Mouse (Mus musculus): Measurements from ENCODE around the gene Cemip.
A peak's percentile ranks its signal among the peaks of the same experiment; 100 is the strongest.

Cemip gene

DNA sequence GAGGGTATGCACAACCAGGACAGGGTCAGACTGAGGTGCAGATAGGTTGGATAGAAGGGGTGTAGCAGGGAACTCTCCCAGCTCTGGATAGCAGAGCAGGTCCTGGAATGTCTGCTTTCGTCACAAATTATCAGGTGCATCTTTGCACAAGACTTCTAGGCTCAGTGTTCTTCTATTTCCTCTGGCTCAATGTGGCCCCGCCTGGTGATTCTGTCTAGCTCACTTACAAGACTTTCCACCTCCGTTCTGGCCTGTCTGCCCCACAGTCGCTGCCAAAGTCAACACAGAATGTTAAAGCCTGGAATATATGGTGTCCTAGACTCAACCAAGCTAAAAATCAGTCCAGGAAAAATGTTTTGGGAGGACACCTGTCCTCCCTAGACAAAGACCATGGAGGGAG, 57.9 kb downstream of the Cemip start:
- DNase-seq (ENCODE audit: low read depth, low spot score) = no peak

DNA sequence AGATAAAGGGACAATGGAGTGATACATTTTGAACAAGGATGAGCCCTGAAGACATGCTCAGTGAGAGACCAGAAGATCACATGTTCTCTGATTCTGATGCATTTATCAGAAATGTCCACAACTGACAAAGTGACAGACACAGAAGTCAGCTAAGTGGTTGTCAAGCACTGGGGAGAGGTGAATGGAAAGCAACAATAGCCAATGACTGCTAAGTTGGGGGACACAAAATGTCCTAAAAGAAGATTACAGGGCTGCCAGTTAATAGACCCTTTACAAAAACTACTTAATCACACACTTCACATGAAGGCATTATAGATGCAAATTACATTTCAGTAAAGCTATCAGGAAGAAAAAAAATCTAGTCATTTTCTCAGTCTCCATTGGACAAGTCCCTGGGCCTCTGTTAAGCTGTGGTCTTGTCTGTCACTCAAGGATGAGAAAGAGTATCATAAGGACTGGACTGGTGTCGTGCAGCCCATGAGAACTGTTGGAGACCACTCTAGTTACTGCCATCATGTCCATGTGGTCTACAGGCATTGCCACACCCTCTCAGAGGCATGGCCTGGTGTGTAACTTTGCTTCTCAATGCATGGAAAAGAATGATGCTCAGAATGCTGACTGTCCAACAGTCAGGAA, 59.2 kb downstream of the Cemip start:
- DNase-seq (ENCODE audit: low read depth, low spot score) = no peak

DNA sequence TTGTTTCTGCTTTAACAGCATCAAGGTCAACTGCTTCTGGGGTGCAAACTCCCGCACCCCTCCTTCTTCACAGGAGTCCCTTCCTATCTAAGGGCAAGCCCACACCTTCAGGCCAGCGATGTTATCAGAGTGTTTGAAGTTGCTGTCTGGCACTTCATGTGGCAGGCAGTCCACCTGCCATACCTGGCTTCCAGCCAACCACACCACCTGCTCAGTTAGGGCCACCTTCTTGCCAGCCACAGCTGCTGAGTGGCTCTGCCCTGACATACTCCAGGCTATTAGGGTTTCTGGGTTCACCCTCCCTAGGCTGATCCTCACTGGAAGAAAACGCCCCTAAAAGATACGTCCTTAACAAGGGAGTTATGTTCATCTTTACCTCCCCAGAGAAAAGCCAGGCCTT, 60.2 kb downstream of the Cemip start:
- no peak for DNase-seq (ENCODE audit: low read depth, low spot score)

DNA sequence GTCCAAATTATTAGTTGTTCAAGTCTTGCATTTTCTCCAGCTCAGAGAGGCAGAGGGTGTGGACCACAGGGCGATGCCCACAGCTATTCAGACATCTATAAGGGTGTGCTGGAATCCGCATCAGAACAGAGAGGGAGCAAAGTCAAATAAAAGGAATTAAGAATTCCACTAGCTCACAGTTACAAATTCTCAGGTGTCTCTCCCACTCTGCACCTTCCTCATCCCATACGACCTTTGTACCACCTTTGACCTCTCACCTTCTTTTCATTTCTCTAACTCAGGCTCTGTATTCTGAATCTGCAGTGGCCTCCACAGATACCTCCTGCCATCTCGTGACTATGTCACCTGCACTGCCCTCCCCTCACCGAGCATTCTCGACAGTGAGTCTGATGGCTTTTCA, 62.8 kb downstream of the Cemip start:
- DNase-seq (ENCODE audit: low read depth, low spot score) = peak; percentile 57

DNA sequence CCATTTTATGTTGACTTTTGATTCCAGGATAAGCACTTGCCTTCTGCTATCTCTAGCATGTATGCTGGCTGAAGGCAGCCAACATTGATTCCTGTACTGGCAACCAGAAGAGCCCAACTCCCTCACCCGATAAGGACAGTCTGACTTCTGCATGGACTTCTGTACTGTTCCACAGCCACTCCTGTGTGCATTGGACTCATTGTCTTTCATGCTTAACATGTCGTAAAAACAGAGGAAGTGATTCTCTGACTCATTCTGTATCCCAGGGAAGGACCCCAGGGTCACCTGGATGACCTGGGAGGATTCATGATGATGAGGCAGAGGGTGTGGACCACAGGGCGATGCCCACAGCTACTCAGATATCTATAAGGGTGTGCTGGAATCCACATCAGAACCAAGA, 63.8 kb downstream of the Cemip start:
- DNase-seq (ENCODE audit: low read depth, low spot score) = peak; percentile 15

DNA sequence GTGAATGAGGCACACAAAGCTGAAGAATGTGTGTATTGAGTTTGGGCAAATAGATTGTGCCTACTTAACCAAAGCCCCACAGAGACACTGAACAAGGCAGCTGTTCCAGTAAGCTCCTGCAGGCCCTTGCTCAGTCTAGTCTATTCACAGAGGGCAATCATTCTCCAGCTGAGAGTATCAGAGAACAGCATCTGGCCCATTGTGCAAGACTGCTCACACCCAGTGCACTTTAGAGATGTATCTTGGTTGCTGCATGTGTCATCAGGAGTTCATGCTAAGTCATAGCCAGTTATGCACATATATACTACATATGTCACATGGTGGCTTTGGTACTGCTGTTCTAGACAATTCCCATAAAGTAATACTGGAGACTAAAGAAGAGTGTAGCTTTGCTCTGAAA, 66.9 kb downstream of the Cemip start:
- DNase-seq (ENCODE audit: low read depth, low spot score) = no peak

DNA sequence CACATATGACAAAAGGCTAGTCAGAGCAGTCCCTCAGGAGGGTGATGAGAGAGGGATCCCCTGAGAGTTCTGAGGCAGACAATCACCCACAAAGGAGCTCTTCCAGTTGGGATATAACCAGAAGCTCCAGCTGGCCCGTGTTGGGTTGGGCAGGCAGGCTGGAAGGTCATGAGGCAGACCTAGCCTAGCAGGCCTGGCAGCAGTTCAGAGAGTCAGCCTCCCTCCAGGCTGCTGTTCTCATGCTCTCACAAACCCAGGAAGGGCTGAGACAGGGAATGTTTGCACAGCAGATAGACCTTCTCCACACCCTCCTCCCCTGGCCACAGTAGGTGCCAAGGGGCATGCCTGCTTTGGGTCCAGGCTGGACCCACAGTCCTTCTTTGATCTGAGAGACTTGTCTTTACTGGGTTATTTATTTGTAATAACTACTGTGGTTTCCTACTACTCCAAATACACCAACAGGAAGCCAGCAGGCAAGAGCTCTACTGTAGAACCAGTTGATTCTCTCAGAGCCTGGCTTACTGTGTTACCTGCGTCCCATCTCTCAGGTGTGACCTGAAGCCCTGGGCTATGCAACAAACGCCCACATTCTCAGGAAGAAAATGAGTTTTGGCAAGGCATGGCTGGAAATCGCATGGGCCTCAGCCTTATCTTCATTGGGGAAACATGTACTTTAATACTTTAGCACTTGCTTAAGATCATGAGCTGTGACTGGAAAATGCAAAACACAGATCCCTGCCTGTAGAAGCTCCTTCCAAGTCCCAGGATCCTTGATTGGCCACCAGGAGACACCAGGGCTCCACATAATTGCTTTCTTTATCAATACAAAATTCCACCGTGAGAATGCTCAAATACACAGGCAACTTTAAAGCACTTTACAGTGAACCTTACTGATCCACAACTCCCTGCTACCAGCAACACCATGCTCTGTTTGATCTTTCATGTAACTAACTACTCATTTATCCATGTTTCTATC, 67.7 kb downstream of the Cemip start:
- DNase-seq (ENCODE audit: low read depth, low spot score) = no peak

DNA sequence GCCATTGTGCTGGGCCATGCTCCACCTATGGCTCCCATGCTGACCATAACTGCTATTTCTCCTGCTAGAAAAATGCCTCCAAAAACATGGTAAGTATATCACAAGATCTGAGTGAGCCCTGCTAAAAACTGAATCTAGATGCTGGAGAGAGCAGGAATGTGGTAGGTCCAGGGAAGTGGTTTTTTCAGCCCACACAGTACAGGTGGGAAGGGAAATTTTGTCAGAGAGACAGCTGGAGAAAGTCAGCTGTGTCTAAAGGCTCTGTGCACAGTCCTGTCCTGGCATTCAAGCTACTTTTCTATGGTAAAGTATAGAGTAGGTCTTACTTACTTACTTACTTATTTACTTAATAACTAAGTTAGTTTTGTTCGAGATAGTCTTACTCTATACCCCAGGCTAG, 71.3 kb downstream of the Cemip start:
- DNase-seq (ENCODE audit: low read depth, low spot score) = no peak

DNA sequence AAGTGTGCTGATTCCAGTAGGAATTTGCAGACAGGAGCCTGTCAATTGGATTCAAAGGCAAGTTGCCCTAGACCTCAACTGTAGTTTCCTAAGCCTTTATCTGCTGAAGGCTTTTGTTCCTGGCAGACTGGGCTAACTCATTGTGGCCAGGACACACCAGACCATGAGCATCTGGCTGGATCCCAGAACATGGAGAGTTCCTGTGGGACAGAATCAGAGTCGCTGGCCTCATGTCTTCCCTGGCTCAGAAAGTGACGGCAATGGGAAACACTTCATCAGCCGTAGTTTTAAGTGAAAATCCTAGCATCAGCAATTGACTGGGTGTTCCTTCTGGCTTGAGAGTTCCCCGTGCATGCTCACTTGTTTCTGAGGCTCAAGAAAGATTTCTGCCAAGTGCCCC, 72.6 kb downstream of the Cemip start:
- DNase-seq (ENCODE audit: low read depth, low spot score) = no peak

DNA sequence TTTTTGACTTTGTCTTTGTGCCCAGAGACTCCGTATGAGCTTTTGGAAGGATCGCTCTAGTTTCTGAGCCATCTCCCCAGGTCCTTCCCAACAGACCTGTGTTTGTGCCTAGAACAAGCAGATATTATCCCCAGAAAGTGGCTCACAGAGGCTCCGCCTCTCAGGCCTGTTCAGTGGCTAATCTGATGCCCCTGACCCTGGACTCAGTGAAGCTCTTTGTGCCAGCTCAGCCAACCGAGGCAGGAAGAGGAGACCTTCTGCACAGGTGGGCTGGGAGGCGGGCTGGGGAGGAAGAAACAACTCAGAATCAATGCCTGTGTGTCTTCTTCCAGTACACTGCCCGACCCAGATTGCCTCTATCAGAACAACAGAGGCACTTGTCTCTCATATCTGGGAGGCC, 81.9 kb downstream of the Cemip start:
- DNase-seq (ENCODE audit: low read depth, low spot score) = no peak

DNA sequence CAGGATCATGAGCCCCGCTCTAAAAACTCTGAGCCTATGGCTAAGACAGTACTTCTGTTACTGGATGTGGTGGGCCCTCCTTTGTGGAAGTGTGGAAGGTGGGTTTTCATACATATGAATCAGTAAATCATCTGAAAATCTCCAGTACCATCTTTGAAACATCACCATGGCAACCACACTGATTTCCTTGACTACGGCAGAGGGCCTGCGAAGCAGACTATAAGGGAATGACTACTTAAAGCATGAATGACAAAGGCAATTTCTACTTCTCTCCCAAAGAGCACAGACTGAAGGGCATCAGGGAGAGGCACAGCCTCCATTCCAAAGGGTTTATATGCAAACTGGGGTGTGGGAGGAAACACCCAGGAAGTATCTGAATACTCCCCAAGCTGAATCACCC, 84.8 kb downstream of the Cemip start:
- DNase-seq (ENCODE audit: low read depth, low spot score) = peak; percentile 85

DNA sequence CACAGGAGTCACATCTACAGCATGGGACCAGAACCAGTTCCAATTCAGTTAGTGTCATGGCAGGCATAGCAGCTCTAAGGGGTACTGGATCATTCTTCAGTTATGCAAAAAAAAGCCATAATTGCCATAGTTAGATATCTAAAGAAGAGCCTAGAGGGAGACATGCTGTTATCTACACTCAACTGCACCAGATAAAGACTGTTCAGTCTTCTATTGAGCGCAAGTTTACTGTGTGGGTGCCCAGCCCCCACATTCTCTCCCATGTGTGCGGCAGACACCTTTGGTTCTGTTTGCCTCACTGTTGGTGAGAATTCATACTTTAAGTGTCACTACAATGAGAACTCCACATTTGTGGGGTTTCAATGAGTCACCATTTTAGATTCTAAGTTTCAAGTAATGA, 85.6 kb downstream of the Cemip start:
- DNase-seq (ENCODE audit: low read depth, low spot score) = no peak

DNA sequence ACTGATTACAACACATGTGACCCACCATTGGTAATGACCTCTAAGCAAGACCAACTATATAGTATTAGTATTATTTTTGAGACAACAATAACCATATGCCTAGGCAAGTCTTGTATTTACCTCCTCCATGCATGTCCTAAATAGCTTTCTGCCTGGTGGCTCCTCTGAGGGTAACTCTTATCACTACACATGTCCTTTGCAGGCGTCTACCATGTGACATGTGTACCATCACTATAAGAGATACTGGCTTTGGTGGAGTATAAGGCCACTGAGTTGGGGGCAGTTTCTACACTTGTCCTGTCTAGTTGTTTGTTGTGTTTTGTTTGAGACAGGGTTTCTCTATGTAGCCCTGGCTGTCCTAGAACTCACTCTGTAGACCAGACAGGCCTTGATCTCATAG, 86.7 kb downstream of the Cemip start:
- no peak for DNase-seq (ENCODE audit: low read depth, low spot score)

DNA sequence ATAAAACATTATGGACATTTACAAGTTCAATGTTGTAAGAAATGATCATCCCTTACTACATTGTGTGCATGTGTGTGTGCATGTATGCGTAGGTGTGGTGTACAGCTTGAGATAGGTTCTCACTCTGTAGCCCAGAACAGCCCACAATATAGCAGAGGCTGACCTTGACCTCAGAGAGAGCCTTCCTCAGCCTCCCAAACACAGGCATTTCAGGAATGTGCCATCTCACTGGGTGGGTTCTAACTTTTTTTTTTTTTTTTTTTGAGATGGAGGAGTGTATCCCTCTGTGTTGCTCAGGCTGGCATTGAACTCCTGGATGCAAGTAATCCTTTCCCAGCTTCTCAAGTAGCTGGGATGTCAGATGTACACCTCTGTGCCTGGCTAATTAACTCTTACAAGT, 92.0 kb downstream of the Cemip start:
- peak; percentile 95 for DNase-seq (ENCODE audit: low read depth, low spot score)

DNA sequence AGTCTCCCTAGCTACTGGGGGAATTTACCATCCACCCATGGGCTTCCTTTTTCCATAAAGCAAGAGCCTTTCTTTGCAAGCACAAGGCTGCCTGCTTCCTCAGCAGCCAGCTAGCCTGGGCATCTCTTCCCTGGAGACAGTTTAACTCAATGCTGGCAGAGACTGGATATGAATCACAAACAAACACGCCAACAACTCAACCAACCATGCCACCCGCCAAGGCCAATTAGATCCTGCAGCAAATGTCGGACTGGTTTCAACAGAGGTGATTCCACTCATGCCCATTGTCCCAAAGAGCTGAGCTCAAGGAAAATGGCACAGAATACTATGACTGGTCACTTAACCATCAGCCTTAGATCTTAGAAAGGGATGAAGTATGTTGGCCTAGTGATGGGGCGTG, 97.0 kb downstream of the Cemip start:
- DNase-seq (ENCODE audit: low read depth, low spot score) = peak; percentile 33

DNA sequence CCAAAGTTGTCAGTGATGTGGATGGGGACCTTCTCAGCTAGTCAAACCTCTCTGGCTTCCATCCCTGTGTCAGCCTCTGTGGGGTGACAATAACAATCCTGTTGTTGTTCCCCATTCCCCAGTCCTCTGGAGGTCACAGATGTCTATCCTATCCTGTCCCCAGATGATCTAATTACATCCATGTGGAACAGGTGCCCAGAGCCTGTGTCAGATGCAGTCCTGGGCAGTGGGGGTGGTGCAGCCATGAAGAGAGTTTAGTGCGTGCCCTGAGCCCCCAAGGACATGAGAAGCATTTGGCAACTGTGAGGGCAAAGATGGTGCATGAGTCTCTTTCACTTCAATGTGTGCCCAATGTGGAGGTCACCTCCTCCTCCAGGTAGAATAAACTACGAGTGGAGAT, 100.6 kb downstream of the Cemip start:
- no peak for DNase-seq (ENCODE audit: low read depth, low spot score)

DNA sequence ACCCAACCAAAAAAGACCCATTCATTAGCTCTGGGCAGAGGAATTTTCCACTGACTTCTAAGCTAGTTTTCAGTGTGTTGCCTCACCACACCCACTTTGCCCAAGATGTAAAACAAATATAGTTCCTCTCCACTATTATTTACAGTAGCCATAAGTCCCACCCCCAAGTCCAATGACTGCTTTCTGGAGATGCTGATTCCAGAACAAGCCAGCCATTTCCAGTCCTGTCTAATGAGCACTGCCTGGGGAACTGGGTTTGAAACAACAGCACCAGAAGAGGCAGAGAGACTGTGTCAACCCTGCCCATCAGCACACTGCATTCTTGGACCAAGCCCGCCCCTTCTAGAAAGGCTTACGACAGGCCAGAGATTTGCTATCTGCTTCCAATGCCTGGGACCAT, 103.7 kb downstream of the Cemip start:
- DNase-seq (ENCODE audit: low read depth, low spot score) = peak; percentile 41

DNA sequence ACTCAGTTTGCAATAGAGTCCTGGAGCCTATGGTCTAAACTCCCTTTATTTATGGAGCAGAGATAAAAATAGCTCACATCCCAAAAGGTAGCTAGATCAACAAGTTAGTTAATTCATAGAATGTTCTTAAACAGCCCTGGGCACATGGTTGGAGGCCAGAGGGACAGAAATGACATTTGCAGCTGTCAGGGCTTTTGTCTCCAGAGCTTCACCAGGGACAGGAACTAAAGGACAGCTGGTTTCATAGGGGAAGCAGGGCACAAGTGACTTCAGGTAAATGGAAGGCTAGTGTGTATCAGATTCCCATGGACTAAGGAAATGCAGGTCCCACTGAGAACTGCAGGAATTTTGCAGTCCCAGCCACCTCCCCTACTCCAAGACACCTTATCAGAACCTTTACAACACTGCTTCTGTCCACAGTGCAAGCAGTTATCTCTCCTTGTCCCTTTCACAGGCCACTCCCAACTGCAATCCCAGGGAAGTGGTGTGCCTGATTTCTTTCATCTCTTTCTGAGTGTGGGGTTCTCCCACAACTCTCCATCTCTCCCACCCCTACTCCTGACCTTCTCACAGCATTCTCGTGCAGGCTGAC, 107.3 kb downstream of the Cemip start:
- DNase-seq (ENCODE audit: low read depth, low spot score) = no peak

DNA sequence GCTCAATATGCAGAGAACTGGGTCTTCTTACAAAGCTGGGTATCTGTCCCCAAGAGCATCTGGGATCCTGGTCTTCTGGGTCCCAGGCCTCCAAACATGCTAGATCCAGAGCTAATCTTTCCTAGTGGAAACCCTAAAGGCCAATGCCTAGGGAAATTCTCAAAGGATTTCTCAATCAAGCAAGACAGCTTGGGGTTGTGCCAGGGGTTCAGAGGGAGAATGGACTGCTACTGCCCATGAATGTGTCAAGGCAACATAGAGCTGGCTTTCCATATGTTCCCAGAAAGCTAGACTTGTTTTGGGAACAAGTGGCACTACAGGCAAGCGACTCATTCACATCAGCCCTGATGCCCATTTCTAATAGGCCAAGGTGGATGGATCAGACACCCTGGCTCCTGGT, 107.9 kb downstream of the Cemip start:
- DNase-seq (ENCODE audit: low read depth, low spot score) = no peak

DNA sequence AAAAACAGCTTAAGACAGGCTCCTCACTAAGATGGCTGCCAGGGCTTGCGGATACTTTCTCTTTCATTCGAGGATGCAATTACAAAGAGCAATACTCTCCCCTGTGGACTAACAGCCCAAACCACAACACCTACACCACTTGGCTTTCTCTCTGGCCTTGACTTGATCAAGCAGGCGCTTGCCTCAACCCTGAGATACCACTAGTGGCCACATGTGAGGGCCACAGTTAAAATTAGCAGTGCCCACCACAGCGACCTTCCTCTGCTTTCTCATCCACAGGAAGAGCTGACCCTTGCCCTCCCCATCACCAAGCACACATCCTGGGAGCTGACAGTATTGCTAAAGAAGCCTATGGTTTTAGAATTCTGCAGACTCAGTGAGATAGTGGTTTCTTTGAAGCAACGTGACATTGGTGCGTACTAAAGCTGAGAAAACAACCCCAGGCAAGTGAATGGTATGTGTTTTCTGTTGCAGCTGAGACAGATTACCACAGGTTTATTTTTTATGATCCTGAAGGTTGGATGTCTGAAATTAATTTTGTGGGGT, 109.8 kb downstream of the Cemip start:
- no peak for DNase-seq (ENCODE audit: low read depth, low spot score)

DNA sequence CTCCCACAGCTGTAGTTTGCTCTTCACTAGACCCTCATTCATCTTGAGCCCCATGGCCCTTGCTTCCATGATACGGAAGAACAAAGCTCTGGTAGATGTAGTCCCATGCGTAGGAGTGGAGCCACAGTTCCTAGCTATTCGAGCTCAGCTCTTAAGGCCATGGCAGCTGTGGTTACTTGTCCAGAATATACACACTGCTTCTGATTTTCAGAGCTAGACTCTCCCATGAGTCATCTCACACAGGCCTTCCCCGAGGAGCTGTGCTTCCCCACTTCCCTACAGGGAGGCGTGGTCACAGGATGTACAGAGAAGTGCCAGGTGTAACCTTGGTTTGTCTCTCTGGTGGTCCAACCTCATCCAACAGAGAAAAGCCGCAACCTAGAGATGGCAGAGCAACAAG, 111.0 kb downstream of the Cemip start:
- no peak for DNase-seq (ENCODE audit: low read depth, low spot score)

DNA sequence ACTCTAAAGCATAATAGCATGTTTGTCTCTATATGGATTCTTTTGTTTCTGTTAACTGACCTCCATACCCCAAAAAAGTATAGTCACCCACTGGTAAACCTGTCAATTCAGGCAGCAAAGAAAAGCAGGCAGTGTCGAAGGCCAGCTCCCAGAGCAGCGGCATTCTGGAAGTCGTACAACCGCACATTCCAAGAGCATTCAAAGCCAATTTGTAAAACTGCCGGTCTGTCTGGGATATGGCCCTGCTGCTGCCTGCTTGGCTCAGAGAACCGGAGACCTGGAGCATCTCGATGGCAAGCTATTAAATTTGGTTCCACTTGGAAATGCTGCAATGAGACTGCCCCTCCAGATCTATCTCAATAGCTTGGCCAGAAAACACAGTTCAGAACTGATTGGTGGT, 113.8 kb downstream of the Cemip start:
- no peak for DNase-seq (ENCODE audit: low read depth, low spot score)

Data from R1 (cell line).